Mouse (Mus musculus) ovary, adult 18-20 months (tissue): ENCODE results near the gene Gm30083.

ENCODE experiments used
- DNase-seq: peaks from one replicate; pipeline ENCODE4 v3.0.0; 2022; ENCODE audit warnings: low spot score, mixed read lengths

Gene Gm30083

GRCm38 (mm10) chr14:33958841-33959240 is 56.1 kb downstream of the Gm30083 start:
- no peak for DNase-seq

GRCm38 (mm10) chr14:33958186-33958585 is 56.8 kb downstream of the Gm30083 start:
- no peak for DNase-seq

- DNase-seq = no peak
Measured at GRCm38 (mm10) chr14:33956055-33956454, 58.9 kb downstream of the Gm30083 start.

- no peak for DNase-seq
Measured at GRCm38 (mm10) chr14:33953761-33954160, 61.2 kb downstream of the Gm30083 start, which contains the start of gene Rbp3. Gene Rbp3 (plus strand): TSS chr14:33954003.

GRCm38 (mm10) chr14:33952233-33952981 is 62.6 kb downstream of the Gm30083 start:
- no peak for DNase-seq

GRCm38 (mm10) chr14:33946125-33946524 is 68.9 kb downstream of the Gm30083 start:
- DNase-seq = no peak

GRCm38 (mm10) chr14:33942222-33942621 is 72.8 kb downstream of the Gm30083 start:
- DNase-seq = peak; percentile 58

- no peak for DNase-seq
Measured at GRCm38 (mm10) chr14:33940739-33941138, 74.2 kb downstream of the Gm30083 start, which contains the start of gene Gdf2. Gene Gdf2 (plus strand): TSS chr14:33941039.

- no peak for DNase-seq
Measured at GRCm38 (mm10) chr14:33939117-33939516, 75.9 kb downstream of the Gm30083 start.
